Mouse (Mus musculus): ENCODE measurements around the gene Hs6st1. TPM values are rescaled to one million over a fixed set of nuclear protein-coding genes. Genes with fewer than 3 reads are reported as not detected.
"Not testable (repeated sequence)": the region's sequence is repeated elsewhere in the genome, so short reads cannot be mapped to it uniquely, and the experiment has no call there.

Gene Hs6st1
- polyA plus RNA-seq (2012; rRNA removed), result 44.8 and 44.9 TPM in 2 replicates

DNA sequence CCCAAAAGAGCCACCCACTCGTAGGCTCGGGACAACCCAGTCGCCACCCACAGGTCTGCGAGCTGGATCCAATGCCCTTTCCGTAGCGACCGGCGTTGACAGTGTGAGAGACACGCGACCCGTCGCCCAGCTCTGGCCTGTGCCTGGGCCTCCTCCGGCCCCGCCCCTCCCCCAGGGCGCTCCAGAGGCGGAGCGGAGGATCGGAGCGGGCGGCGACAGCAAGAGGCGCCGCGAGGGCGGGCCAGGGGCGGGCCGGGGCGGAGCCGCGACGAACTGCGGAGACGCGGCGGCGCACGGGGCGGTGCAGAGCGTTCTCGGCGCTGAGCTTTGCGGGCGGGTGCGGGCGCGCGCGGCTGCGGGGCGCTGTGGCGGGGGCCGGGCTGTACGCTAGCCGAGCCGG lies at the start of gene Hs6st1:
TSS of gene Hs6st1 (plus strand) at position 325 of the 400 bp plus-strand sequence.
- peak; percentile 67 to 93 for DNase-seq (ENCODE audit: extremely low spot score in 1 of 2, low spot score in 1 of 2)

DNA sequence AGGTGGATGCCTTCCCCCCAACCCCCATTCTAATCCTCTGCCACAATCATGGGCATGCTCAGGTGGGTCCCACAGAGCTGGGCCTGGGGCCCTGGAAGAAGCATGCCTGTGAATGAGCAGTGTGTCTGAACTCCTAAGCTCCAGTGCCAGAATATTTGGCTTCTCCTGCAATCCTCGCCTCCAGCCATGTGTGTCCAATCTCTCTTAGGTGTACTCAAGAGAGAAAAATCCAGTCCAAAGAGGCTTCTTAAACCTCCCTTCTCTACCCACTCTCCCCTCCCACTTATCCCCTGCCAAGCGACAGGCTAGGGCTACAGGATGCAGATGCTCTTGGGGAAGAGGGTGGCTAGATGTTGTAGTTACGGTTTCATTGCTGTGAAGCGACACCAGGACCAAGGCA lies 49.6 kb upstream of the Hs6st1 start:
- no peak for DNase-seq (ENCODE audit: extremely low spot score in 1 of 2, low spot score in 1 of 2)

DNA sequence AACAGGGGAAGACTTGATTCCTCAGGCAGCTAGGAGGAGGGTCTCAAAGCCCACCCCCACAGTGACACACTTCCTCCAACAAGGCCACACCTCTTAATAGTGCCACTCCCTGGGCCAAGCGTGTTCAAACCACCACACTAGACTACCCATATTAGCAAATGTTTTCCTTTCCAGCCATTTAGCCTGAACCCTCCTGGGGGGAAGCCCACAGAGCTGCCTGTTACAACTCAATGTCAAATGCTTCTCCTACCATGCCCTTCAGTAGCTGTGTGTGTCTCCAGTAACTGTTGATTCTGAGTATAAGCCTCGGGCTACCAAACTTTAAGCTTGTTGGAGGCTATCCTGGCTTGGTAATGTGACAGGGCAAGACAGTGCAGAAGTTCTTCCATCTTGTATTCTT lies 49.0 kb upstream of the Hs6st1 start:
- DNase-seq (ENCODE audit: extremely low spot score in 1 of 2, low spot score in 1 of 2), result no peak

DNA sequence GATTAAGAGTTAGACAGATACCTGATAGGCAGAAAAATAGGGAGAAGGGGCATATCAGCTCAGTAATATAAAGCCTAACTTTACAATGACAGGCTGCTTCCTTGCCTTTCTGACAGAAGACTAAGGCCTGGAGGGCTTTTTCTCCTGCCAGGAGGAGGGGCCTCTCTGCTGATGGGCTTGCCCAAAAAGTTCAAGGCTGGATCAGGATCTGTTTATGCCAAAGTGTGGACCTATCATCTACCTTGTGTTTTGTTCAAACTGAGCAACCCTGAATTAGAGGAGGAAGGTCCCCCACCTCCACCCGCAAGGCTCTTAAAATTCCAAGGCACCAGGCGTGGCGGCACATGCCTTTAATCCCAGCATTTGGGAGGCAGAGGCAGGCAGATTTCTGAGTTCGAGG lies 47.9 kb upstream of the Hs6st1 start:
- no peak for DNase-seq (ENCODE audit: extremely low spot score in 1 of 2, low spot score in 1 of 2)

DNA sequence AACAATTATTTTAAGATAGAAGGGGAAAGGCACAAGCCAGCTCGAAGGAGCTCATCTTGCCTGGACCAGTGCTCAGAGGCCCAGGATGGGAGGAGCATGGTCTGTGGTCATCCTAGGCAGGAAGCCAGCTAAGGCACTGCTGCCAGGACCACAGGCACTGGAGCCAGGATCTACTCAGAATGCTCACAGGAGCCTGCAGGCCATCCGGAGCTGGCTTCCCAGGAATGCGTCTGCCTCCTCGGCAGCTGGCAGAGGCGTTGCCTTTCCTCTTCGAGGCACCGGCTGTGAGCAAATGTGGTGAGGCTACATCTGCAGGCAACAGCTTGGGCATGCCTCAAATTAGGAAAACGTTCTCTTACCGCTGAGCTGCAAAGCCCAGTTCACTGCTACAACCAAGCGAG lies 37.8 kb upstream of the Hs6st1 start:
- peak; percentile 33 to 73 for DNase-seq (ENCODE audit: extremely low spot score in 1 of 2, low spot score in 1 of 2)

DNA sequence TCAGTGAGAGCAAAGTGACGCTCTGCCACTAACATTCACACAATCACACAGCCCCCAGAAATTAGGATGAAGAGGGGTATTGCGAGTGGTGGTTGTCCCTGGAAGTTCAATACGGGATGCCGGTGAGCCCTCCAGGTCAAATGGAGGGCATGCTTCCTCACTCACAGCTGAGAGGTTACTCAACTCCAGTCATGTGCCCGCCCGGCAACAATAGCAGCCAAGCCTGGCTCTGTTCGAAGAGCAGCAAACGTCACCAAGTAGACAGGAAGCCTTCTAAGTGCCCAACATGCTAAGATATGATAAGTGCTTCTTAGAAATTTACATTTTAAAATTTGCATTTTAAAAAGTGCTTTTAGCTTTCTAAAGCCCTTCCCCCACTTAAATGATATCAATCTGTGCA lies 29.4 kb upstream of the Hs6st1 start:
- DNase-seq (ENCODE audit: extremely low spot score in 1 of 2, low spot score in 1 of 2), result no peak

DNA sequence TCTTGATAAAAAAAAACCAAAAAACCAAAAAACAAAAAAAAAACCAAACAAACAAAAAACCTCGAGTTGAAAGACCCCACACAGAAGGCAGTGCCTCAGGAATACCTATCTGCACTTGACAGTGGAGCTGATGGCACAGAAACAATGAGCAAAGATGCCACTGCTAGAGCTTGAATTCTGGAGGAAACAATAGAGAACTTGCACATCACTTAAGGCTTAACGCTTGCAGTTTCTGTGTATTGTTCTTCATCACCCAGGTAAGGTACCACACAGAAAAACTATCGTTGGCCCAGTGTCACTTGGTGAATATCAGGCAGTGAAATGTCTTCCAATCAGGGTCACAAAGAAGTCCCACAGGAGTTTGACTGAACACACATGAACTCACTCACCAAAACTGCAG lies 26.1 kb upstream of the Hs6st1 start:
- DNase-seq (ENCODE audit: extremely low spot score in 1 of 2, low spot score in 1 of 2), result no peak

DNA sequence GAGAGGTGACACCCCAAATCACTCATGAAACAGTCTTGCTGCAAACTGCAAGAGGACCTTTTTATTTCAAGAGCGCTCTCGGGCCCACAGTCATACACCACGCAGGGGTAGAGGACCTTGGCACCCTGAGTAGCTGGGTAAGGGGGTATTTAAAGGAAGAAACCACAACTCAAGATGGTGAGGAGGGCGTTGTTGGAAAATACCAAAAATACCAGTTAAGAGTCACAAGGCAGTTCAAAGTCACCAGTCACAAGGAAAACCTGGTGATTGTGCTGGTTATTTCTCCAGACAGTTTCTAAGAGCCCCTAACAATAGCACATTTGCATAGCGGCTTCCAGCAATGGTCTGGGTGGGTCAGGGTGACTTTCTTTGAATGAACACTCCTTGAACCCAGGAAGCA lies 24.4 kb upstream of the Hs6st1 start:
- DNase-seq (ENCODE audit: extremely low spot score in 1 of 2, low spot score in 1 of 2), result not testable (repeated sequence)

DNA sequence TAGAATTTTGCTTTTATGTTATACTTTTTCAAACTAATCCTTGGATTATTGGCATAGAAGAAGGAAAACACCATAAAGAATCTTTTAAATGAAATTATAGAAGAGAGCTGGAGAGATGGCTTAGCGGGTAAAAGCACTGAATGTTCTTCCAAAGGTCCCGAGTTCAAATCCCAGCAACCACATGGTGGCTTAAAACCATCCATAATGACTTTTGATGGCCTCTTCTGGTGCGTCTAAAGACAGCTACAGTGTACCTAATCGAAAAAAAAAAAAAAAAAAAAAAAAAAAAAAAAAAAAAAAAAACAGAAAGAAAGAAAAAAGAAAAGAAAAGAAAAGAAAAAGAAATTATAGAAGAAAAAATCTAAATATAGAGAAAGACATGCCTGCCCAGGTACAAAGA lies 23.9 kb upstream of the Hs6st1 start:
- no peak for DNase-seq (ENCODE audit: extremely low spot score in 1 of 2, low spot score in 1 of 2)

DNA sequence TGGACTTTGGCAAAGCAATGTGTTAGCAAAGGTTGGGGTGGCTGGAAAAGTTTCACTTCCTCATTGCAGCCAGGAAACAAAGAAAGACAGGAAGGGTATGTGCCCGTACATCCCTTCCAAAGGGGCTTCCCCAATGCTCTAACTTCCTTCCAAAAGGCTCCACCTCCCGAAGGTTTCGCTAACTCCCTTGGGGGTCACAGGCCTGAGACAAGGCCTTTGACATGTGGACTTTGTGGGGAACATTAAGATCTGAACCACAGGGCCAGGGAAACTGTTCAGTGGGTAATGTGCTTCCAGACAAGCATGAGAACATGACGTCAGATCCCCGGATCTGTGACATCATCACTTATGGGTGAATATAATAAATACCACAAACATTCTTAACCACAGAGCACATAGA lies 15.5 kb upstream of the Hs6st1 start:
- no peak for DNase-seq (ENCODE audit: extremely low spot score in 1 of 2, low spot score in 1 of 2)

DNA sequence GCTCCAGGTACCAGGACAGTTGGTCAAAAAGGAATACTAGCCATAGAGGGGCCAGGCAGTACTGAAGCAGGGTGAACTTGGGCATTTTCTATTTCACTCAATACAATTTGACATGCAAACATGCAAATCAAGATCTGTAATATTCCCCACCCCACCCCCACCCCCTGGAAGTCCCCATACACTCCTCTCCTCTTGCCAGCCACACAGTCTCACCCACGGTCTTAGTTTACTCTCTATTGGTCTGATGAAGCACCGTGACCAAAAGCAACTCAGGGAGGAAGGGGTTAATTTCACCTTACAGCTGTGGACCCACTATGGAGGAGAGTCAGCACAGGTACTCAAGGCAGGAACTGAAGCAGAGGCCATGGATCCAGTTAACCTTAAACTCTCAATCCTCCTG lies 14.6 kb upstream of the Hs6st1 start:
- no peak for DNase-seq (ENCODE audit: extremely low spot score in 1 of 2, low spot score in 1 of 2)

DNA sequence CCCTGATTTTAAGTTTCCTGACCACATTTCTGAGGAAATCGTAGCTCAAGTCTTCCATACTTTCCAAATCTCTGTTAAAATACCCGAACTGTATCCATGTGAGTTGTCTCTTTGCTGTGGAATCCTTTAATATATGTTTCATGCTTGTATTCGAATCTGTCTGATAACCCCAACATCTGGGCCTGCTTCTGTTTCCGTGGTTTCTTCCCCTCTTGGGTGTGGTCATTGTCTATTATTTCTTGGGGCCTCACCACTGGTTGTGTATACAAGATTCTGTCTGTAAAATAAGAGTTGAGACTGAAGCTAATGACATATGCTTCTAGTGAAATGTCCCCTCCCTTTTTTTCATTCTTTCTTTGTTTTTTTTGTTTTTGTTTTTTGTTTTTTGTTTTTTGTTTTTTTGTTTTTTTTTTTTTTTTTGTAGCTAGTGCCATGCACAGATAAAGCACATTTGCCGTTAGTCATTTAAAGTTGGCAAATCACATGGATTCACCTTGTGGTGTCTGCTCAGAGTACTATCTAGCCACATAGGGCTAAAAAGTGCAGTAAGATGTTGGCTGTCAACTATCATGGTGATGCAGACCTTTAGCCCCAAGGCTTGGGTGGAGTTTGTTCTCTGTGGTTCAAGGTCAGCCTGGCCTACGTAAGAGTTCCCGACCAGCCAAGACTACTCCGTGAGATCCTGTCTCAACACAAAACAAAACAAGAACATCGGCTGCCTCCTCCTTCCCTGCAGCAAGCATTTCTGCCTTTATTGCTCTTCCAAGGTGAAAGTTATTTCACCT lies 13.8 kb upstream of the Hs6st1 start:
- DNase-seq (ENCODE audit: extremely low spot score in 1 of 2, low spot score in 1 of 2), result no peak

DNA sequence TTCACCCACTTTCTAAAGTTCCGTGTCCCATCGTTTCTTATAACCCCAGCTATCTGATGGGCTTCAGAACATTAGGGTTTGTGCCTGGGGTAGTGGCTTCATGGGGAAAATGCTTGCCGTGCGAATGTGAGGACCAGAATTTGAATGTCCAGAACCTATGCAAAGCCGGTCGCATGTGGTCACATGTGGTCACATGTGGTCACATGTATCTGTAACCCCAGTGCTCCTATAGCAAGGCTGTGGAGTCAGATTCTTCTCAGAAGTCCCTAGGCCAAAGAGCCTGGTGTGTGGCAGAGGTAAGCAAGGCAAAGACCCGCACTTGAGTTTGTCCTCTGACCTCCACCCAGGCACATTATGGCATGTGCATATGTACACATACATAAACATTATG lies 13.2 kb upstream of the Hs6st1 start:
- DNase-seq (ENCODE audit: extremely low spot score in 1 of 2, low spot score in 1 of 2), result no peak

DNA sequence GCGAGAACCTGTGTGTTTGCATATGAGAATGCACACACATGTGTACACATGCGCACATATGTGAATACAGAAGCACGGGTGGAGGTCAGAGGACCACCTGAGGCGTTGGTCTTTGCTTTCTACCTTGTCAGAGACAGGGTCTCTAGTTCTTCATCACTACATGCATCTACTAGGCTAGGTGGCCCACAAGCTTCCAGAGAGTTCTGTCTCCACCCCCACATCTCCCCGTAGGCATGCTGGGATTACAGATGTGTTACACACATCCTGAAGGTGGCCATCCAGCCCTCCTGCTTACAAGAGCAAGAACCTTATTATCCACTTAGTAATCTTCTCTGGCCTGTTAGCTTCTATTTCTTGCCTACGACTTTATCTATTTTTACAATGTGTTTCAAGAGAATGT lies 8.8 kb upstream of the Hs6st1 start:
- DNase-seq (ENCODE audit: extremely low spot score in 1 of 2, low spot score in 1 of 2), result no peak

DNA sequence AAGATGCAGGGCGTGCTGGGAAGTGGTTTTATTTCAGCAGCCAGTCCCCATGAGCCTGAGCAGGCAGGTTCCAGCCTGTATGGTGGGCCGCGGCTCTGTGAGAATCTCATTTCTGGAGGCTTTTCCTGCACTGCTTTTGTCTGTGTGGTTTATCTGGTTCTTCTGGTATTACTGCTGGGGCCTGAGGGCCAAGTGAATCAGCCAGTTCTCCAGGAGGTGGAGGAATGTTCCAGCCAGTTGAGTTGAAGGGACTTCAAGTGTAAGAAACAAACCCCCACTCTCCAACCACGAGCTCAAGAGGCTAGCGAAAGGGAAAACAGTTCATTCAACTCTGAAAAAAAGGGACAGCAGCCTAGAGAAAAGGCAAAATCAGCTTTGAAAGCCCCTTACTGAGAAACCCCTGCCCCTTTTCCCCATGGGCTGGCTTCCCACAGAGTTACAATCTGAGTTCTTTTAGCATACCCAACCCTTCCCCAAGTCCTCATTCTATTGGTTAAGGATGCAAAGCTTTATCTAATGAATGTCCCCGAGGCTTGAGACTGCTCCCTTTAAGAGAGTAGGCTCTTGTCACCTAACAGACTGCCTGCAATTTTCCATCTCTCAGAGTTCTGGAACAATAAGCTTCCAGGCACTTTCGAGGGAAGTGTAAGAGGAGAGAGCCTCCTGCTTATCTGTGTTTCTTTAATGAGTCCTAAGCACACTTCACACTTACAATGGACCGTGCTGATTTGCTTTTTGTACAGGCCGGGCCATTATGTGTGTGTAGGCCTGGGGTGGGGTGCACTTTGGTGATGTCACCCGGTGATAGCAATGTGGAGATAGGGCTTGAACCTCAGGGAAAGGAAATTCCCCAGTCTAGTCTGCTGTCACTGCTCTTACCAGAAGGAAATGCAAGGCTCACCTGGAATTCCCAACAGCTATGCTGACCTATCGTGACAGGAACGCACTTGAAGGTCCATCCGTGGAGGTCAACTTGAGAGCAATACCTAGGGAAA lies 7.9 kb upstream of the Hs6st1 start:
- DNase-seq (ENCODE audit: extremely low spot score in 1 of 2, low spot score in 1 of 2), result no peak

DNA sequence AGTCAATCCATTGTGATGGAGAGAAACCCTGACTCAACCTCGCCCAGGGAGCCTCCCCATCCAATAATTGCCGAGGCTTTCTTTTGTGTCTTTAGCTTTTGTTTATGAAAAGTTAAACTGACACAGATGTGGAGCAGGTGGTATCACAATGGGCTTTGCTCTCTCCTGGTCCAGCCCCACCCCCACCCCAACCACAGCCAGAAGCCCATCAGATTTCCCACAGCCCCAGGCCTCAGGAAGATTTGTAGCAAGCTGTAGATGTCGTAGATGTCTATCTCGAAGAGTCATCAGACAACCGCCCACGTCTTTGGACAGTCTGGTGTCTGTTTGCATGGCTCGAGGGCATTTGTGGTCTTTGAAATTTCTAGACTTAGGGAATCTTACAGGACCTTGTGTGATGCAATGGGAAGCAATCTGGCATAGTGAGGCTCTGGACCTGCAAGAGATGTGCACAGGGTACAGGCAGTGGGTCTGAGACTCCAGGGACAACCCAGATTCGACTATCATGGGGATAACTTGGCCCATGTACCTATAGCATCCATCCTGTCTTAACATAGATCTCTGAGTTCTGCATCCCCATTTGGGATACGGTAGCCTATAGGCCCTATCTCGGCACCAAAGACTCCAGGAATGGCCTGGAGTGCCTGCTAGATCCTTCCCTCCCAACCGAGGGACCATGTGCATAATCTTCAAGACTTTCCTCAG lies 6.8 kb upstream of the Hs6st1 start:
- no peak for DNase-seq (ENCODE audit: extremely low spot score in 1 of 2, low spot score in 1 of 2)

DNA sequence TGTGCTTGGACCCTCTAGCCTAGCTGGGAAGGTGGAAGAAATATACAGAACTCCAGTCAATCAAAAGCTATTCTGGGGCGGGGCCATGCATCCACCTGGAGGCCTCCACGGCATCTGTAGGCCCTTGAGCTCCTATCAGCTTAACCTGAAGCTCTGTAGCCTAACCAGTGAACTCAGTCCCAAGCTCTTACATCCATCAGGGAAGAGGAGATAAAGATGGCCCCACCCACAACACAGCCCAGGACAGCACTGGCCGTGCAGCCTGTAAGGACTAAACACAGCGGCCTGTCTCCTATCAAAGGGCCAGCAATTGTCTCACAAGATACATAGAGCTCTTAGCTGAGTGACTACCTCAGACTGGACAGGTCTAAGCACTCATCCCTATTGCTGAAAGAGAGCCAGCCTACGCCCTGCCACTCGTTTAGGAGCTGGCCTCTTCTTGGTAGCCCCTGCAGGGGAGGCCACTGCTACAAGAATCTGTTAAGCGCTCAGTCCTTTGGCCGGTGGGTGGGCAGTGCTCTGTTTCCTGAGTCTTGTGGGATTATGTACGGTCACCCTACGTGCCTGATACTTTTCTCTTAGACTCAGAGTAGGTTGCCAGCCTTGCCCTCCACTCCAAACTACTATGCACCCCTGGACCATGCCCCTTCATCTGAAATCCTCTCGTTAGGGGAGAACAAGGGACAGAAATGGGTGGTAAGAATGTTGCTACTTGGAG lies 6.0 kb upstream of the Hs6st1 start:
- DNase-seq (ENCODE audit: extremely low spot score in 1 of 2, low spot score in 1 of 2), result no peak

DNA sequence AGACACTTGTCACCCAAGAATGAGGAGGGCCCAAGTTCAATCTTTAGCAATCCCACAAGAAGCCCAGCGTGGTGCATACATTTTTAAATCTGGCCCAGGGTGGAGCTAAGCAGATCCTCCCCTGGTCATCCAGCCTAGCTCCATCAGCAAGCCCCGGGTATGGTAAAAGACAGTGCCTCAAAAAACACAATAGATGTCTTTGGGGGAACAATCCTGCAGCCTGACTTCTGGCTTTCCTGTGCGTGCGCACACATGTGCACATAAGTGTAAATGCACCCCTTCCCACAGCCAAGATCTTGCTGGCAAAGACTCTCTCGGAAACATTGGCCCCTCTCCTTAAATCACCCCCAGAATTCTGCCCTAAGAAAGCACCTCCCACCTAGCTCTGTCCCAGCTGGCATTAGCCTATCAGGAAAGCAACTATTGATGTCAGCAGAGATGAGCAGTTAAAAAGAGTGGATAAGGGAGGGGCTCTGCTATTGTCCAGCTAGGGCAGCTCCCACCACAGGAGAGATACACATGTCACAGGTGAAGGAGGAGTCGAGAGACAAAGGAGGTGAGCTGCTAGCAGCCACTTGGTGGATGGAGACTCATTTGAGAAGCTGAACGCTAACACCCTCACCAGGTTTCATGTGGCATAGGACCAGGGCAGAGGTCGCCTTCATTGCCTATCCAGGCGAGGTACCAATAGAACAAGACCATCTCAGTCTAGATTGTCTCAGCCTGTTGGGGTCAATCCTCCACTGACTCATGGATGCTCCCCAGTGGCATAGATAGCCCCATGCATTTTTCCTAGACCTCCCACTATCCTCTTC lies 5.2 kb upstream of the Hs6st1 start:
- no peak for DNase-seq (ENCODE audit: extremely low spot score in 1 of 2, low spot score in 1 of 2)

DNA sequence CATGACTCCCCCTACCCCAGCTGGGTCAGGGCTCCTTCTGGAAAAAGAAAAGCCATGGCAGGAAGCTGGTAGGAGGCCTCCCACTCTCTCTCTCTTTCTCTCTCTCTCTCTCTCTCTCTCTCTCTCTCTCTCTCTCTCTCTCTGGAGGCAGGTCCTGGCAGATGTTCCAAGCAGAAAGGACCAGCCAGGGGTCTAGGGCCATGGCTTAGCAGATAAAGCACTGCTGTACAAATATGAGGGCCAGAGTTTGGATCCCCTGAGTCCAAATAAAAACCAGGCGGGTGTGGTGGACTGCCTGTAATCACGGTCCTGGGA lies 4.6 kb upstream of the Hs6st1 start:
- no peak for DNase-seq (ENCODE audit: extremely low spot score in 1 of 2, low spot score in 1 of 2)

DNA sequence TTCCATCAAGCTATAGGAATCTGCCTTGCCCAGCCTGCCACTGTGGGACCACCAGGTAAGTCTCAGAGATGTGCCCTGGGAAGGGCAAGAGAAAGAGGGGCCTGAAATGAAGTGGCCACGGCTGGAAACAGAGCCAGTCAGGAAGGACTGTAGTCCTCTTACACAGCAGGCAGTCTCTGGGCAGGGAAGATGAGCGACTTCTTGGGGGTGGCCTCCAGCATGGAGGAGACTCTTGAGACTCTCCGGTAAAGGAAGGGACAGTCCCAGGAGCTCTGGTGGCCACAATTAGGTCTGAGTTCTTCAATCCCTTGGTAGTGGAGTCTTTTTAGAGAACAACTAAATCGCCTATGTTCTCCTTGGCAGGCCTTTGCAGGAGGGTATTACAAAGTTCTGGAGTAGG lies 4.0 kb upstream of the Hs6st1 start:
- no peak for DNase-seq (ENCODE audit: extremely low spot score in 1 of 2, low spot score in 1 of 2)

Data from frontal cortex, adult 2 months (tissue).